Mouse (Mus musculus): ENCODE data around the gene Pradc1.

GRCm38 (mm10) chr6:85433865-85434264, 17.9 kb downstream of the Pradc1 start:
- TF ChIP-seq CTCF (IDR thresholded peaks at IDR 0.05; ENCODE audit: low read depth, low read length) (no peak), POLR2A (IDR thresholded peaks at IDR 0.05; ENCODE audit: insufficient read depth, low read length) (no peak)
